Mouse (Mus musculus): ENCODE measurements around the gene Med15. TPM values are rescaled to one million over a fixed set of nuclear protein-coding genes. Genes with fewer than 3 reads are reported as not detected.

Med15 gene
- polyA plus RNA-seq, 1 experiment from 2014 or later, result 11.6 TPM

- H3K27ac ChIP-seq (ENCODE audit: low read depth), result no peak overlapping the region
- peaks cover 20% of the 10 kb centered on the region for H3K4me1 ChIP-seq (ENCODE audit: insufficient read depth)
- no peak for DNase-seq
- TF ChIP-seq CTCF (IDR thresholded peaks at IDR 0.05; ENCODE audit: low read depth) (no peak), EP300 (IDR thresholded peaks at IDR 0.05; ENCODE audit: low read depth) (no peak)
- H3K36me3 ChIP-seq (replicated peaks; ENCODE audit: insufficient read depth, low read length), result no peaks in the 10 kb centered on the region
- H3K4me2 ChIP-seq (ENCODE audit: low read depth, low read length), result no peak overlapping the region
- H3K9ac ChIP-seq (replicated peaks), result no peak overlapping the region
- H3K4me3 ChIP-seq (ENCODE audit: low read depth, low read length), result no peak overlapping the region
- no peaks in the 10 kb centered on the region for H3K27me3 ChIP-seq (ENCODE audit: insufficient read depth, low read length)
- no peak for ATAC-seq
- WGBS (ENCODE audit: insufficient replicate concordance), result 88% methylated on average over 1 of the region's 1 CpGs
- H3K9me3 ChIP-seq (ENCODE audit: low read length), result no peaks in the 10 kb centered on the region
Observed at GRCm38 (mm10) chr16:17757756-17758155, 25.1 kb upstream of the Med15 start.

GRCm38 (mm10) chr16:17753686-17754085 is 21.0 kb upstream of the Med15 start:
- ATAC-seq (0 out of 2 replicates have a peak, but pooled peaks have one; percentile 27), DNase-seq (no peak)
- WGBS (ENCODE audit: insufficient replicate concordance), result 17% methylated on average over 1 of the region's 1 CpGs
- no peak for TF ChIP-seq EP300 (IDR thresholded peaks at IDR 0.05; ENCODE audit: low read depth)
- no peaks in the 10 kb centered on the region for H3K27me3 ChIP-seq (ENCODE audit: insufficient read depth, low read length)
- H3K36me3 ChIP-seq (replicated peaks; ENCODE audit: insufficient read depth, low read length), result no peaks in the 10 kb centered on the region
- H3K4me2 ChIP-seq (ENCODE audit: low read depth, low read length), result no peak overlapping the region
- H3K4me3 ChIP-seq (ENCODE audit: low read depth, low read length), result no peak overlapping the region
- no peak overlapping the region for H3K9ac ChIP-seq (replicated peaks)
- H3K4me1 ChIP-seq (ENCODE audit: insufficient read depth), result peaks cover under 1% of the 10 kb centered on the region
- H3K9me3 ChIP-seq (ENCODE audit: low read length), result no peaks in the 10 kb centered on the region
- no peak overlapping the region for H3K27ac ChIP-seq (ENCODE audit: low read depth)

- DNase-seq (peak; percentile 51), ATAC-seq (no peak)
- Histone ChIP-seq H3K9me3 (ENCODE audit: low read length) (no peaks in the 10 kb centered on the region), H3K27me3 (ENCODE audit: insufficient read depth, low read length) (no peaks in the 10 kb centered on the region), H3K9ac (replicated peaks) (no peak overlapping the region), H3K4me3 (ENCODE audit: low read depth, low read length) (no peak overlapping the region), H3K36me3 (replicated peaks; ENCODE audit: insufficient read depth, low read length) (no peaks in the 10 kb centered on the region), H3K4me1 (ENCODE audit: insufficient read depth) (no peaks in the 10 kb centered on the region), H3K4me2 (ENCODE audit: low read depth, low read length) (no peak overlapping the region), H3K27ac (ENCODE audit: low read depth) (no peak overlapping the region)
- 13% methylated on average over 3 of the region's 3 CpGs for WGBS (ENCODE audit: insufficient replicate concordance)
- no peak for TF ChIP-seq CTCF (IDR thresholded peaks at IDR 0.05; ENCODE audit: low read depth)
- TF ChIP-seq EP300 (IDR thresholded peaks at IDR 0.05; ENCODE audit: low read depth), result no peak
Observed at GRCm38 (mm10) chr16:17753001-17753400, 20.3 kb upstream of the Med15 start.

- ATAC-seq (no peak), DNase-seq (no peak)
- H3K9me3 ChIP-seq (ENCODE audit: low read length), result 0 out of 2 replicates have a peak, but pooled peaks cover 4% of the 10 kb centered on the region
- H3K36me3 ChIP-seq (replicated peaks; ENCODE audit: insufficient read depth, low read length), result no peaks in the 10 kb centered on the region
- no peak for TF ChIP-seq EP300 (IDR thresholded peaks at IDR 0.05; ENCODE audit: low read depth)
- TF ChIP-seq CTCF (IDR thresholded peaks at IDR 0.05; ENCODE audit: low read depth), result no peak
- 82% methylated on average over 2 of the region's 2 CpGs for WGBS (ENCODE audit: insufficient replicate concordance)
- no peaks in the 10 kb centered on the region for H3K4me1 ChIP-seq (ENCODE audit: insufficient read depth)
- H3K4me3 ChIP-seq (ENCODE audit: low read depth, low read length), result no peak overlapping the region
- no peak overlapping the region for H3K27ac ChIP-seq (ENCODE audit: low read depth)
- H3K9ac ChIP-seq (replicated peaks), result no peak overlapping the region
- no peak overlapping the region for H3K4me2 ChIP-seq (ENCODE audit: low read depth, low read length)
- no peaks in the 10 kb centered on the region for H3K27me3 ChIP-seq (ENCODE audit: insufficient read depth, low read length)
Observed at GRCm38 (mm10) chr16:17745067-17745466, 12.4 kb upstream of the Med15 start.

GRCm38 (mm10) chr16:17744536-17744935 is 11.8 kb upstream of the Med15 start:
- 0 out of 2 replicates have a peak, but pooled peaks cover 4% of the 10 kb centered on the region for H3K9me3 ChIP-seq (ENCODE audit: low read length)
- H3K9ac ChIP-seq (replicated peaks), result no peak overlapping the region
- ATAC-seq, result peak; percentile 43; the same call in 1 of the 2 replicates
- no peak overlapping the region for H3K27ac ChIP-seq (ENCODE audit: low read depth)
- peak; percentile 66 for DNase-seq
- WGBS (ENCODE audit: insufficient replicate concordance), result 11% methylated on average over 1 of the region's 1 CpGs
- no peaks in the 10 kb centered on the region for H3K36me3 ChIP-seq (replicated peaks; ENCODE audit: insufficient read depth, low read length)
- no peak overlapping the region for H3K4me2 ChIP-seq (ENCODE audit: low read depth, low read length)
- no peaks in the 10 kb centered on the region for H3K4me1 ChIP-seq (ENCODE audit: insufficient read depth)
- TF ChIP-seq CTCF (IDR thresholded peaks at IDR 0.05; ENCODE audit: low read depth) (peak; percentile 78), EP300 (IDR thresholded peaks at IDR 0.05; ENCODE audit: low read depth) (no peak)
- H3K4me3 ChIP-seq (ENCODE audit: low read depth, low read length), result no peak overlapping the region
- no peaks in the 10 kb centered on the region for H3K27me3 ChIP-seq (ENCODE audit: insufficient read depth, low read length)

GRCm38 (mm10) chr16:17743279-17743678 is 10.6 kb upstream of the Med15 start:
- no peak overlapping the region for H3K27ac ChIP-seq (ENCODE audit: low read depth)
- no peak for DNase-seq
- H3K4me1 ChIP-seq (ENCODE audit: insufficient read depth), result no peaks in the 10 kb centered on the region
- 0 out of 2 replicates have a peak, but pooled peaks cover 4% of the 10 kb centered on the region for H3K9me3 ChIP-seq (ENCODE audit: low read length)
- no peak for TF ChIP-seq EP300 (IDR thresholded peaks at IDR 0.05; ENCODE audit: low read depth)
- peak; percentile 47 for TF ChIP-seq CTCF (IDR thresholded peaks at IDR 0.05; ENCODE audit: low read depth)
- no peak for ATAC-seq
- no peak overlapping the region for H3K9ac ChIP-seq (replicated peaks)
- no peaks in the 10 kb centered on the region for H3K36me3 ChIP-seq (replicated peaks; ENCODE audit: insufficient read depth, low read length)
- H3K4me3 ChIP-seq (ENCODE audit: low read depth, low read length), result no peak overlapping the region
- no peak overlapping the region for H3K4me2 ChIP-seq (ENCODE audit: low read depth, low read length)
- 43% methylated on average over 4 of the region's 4 CpGs for WGBS (ENCODE audit: insufficient replicate concordance)
- no peaks in the 10 kb centered on the region for H3K27me3 ChIP-seq (ENCODE audit: insufficient read depth, low read length)

- Histone ChIP-seq H3K4me2 (ENCODE audit: low read depth, low read length) (no peak overlapping the region), H3K27me3 (ENCODE audit: insufficient read depth, low read length) (no peaks in the 10 kb centered on the region), H3K9ac (replicated peaks) (no peak overlapping the region), H3K36me3 (replicated peaks; ENCODE audit: insufficient read depth, low read length) (no peaks in the 10 kb centered on the region), H3K9me3 (ENCODE audit: low read length) (0 out of 2 replicates have a peak, but pooled peaks cover 4% of the 10 kb centered on the region), H3K27ac (ENCODE audit: low read depth) (no peak overlapping the region), H3K4me1 (ENCODE audit: insufficient read depth) (no peaks in the 10 kb centered on the region), H3K4me3 (ENCODE audit: low read depth, low read length) (no peak overlapping the region)
- DNase-seq (no peak), ATAC-seq (no peak)
- 88% methylated on average over 1 of the region's 1 CpGs for WGBS (ENCODE audit: insufficient replicate concordance)
- TF ChIP-seq CTCF (IDR thresholded peaks at IDR 0.05; ENCODE audit: low read depth) (no peak), EP300 (IDR thresholded peaks at IDR 0.05; ENCODE audit: low read depth) (no peak)
Observed at GRCm38 (mm10) chr16:17742810-17743209, 10.1 kb upstream of the Med15 start.
